Mouse (Mus musculus) hindbrain, embryonic 10.5 days (tissue): ENCODE measurements around the gene Zfp827. TPM values are rescaled to one million over a fixed set of nuclear protein-coding genes. Genes with fewer than 3 reads are reported as not detected.

Experiments used
- DNase-seq: peaks from one replicate; pipeline ENCODE4 v3.0.0-alpha.2; 2017; ENCODE audit warnings: low spot score
- H3K27ac ChIP-seq: fragments of 300-500 bp; sonication (generic); 2 replicates; pipeline ENCODE4 v1.5.1; 2016; ENCODE audit warnings: mild to moderate bottlenecking, moderate library complexity
- H3K27me3 ChIP-seq: fragments of 300-500 bp; sonication (generic); 2 replicates; pipeline ENCODE4 v1.6.1; 2016; ENCODE audit warnings: mild to moderate bottlenecking; ENCODE audit not compliant: poor library complexity, insufficient read depth, severe bottlenecking
- H3K36me3 ChIP-seq: fragments of 300-500 bp; sonication (generic); 2 replicates; pipeline ENCODE4 v1.6.1; 2016; ENCODE audit warnings: mild to moderate bottlenecking, moderate library complexity
- H3K4me1 ChIP-seq: fragments of 300-500 bp; sonication (generic); replicated peaks from 2 replicates; pipeline ENCODE4 v1.6.1; 2016; ENCODE audit warnings: mild to moderate bottlenecking
- H3K4me3 ChIP-seq: fragments of 300-500 bp; sonication (generic); 2 replicates; pipeline ENCODE4 v1.5.1; 2016; ENCODE audit warnings: mild to moderate bottlenecking, moderate library complexity
- H3K9me3 ChIP-seq: fragments of 300-500 bp; sonication (generic); 2 replicates; pipeline ENCODE4 v1.6.1; 2016; ENCODE audit warnings: mild to moderate bottlenecking, moderate library complexity
- WGBS: fragments of 180-500 bp; shearing (Covaris S2); methylation state at CpG from one replicate; pipeline ENCODE4 v1.1.7; 2016; 5-methylcytosine and 5-hydroxymethylcytosine counted together
- polyA plus RNA-seq: library from polyadenylated mRNA; unstranded; fragments of >200 nt; fragmentation: Nextera tagmentation; extraction: Ambion mirVana; gene quantifications from 2 replicates; pipeline ENCODE4 v1.2.1, GENCODE M21; 2016

Gene Zfp827
- polyA plus RNA-seq, 1 experiment from 2014 or later: 6.2 TPM

GRCm38 (mm10) chr8:79074986-79075385 is 46.7 kb downstream of the Zfp827 start:
- H3K36me3 ChIP-seq: peaks cover 84% of the 10 kb centered on the region

GRCm38 (mm10) chr8:79077256-79077655 is 49.0 kb downstream of the Zfp827 start:
- Histone ChIP-seq H3K27ac (no peak overlapping the region), H3K36me3 (peaks cover 85% of the 10 kb centered on the region), H3K9me3 (no peaks in the 10 kb centered on the region), H3K27me3 (no peaks in the 10 kb centered on the region), H3K4me1 (peaks cover 36% of the 10 kb centered on the region), H3K4me3 (no peak overlapping the region)
- WGBS: 87% methylated on average over 5 of the region's 5 CpGs
- no peak for DNase-seq

More at GRCm38 (mm10) chr8:79074986-79075385, 46.7 kb downstream of the Zfp827 start:
- DNase-seq: no peak
- Histone ChIP-seq H3K4me1 (peaks cover 31% of the 10 kb centered on the region), H3K4me3 (no peak overlapping the region), H3K27me3 (no peaks in the 10 kb centered on the region), H3K9me3 (no peaks in the 10 kb centered on the region), H3K27ac (no peak overlapping the region)
- WGBS: 92% methylated on average over 9 of the region's 9 CpGs

DNA sequence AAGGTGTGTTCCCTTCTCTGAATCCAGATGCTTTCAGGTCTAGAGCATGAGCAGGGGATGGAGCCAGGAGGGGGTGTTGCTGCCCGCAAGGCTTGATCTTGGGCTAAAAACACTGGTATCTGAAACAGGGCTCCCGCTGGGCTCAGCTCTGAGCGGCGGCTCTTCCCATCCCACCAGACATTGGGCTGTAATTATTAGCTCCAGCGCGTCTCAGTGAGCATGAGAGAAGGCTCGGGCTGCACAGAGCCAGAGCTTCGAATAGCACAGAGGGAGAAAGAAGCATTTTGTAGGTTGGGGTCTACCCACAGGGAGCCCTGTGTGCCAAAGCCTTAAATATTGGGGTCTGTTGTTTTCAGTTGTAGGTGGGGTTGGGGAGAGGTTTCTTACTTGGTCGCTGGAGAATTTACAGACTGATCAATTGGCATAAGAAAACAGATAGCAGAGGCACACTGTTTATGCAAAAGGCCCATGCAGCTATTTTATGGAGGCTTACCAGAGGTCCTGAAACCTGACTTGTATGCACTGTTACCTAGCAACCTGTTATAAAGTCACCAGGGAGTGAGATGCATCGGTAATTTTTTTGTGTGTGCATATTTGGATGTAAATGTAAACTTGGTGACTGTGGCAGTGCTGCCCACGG is 50.4 kb downstream of the Zfp827 start:
- H3K27me3 ChIP-seq: no peaks in the 10 kb centered on the region
- peak; percentile 17 for DNase-seq
- peak overlapping the region; percentile 68 for H3K27ac ChIP-seq
- WGBS: 22% methylated on average over 11 of the region's 11 CpGs
- peaks cover 37% of the 10 kb centered on the region for H3K4me1 ChIP-seq
- no peaks in the 10 kb centered on the region for H3K9me3 ChIP-seq
- no peak overlapping the region for H3K4me3 ChIP-seq
- H3K36me3 ChIP-seq: peaks cover 88% of the 10 kb centered on the region

DNA sequence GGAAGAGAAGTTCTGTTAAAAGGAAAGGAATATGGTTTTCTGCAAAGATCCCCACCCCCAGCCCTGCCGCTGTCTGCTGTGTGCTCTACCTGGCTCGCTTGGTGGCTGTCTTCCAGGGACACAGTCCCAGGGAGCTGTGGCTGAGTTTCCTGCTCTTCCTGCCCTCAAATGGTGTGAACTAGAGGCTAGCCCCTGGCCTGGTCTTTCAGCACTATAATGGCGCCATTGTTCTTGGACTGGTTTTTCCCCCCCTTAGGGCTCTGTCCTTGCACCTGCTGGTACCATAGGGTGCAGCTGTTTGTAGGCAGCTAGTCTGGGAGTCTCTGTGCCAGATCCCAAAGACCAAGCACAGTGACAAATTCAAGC is 50.9 kb downstream of the Zfp827 start:
- Histone ChIP-seq H3K4me1 (peaks cover 37% of the 10 kb centered on the region), H3K4me3 (no peak overlapping the region), H3K9me3 (no peaks in the 10 kb centered on the region), H3K36me3 (peaks cover 88% of the 10 kb centered on the region), H3K27ac (peak overlapping the region; percentile 62), H3K27me3 (no peaks in the 10 kb centered on the region)
- no peak for DNase-seq
- 64% methylated on average over 3 of the region's 3 CpGs for WGBS

- Histone ChIP-seq H3K4me3 (no peak overlapping the region), H3K27ac (no peak overlapping the region), H3K27me3 (no peaks in the 10 kb centered on the region), H3K9me3 (no peaks in the 10 kb centered on the region), H3K36me3 (peaks cover 85% of the 10 kb centered on the region), H3K4me1 (peaks cover 37% of the 10 kb centered on the region)
- DNase-seq: no peak
- 69% methylated on average over 6 of the region's 6 CpGs for WGBS
Measured at GRCm38 (mm10) chr8:79080096-79080739, 52.0 kb downstream of the Zfp827 start.

DNA sequence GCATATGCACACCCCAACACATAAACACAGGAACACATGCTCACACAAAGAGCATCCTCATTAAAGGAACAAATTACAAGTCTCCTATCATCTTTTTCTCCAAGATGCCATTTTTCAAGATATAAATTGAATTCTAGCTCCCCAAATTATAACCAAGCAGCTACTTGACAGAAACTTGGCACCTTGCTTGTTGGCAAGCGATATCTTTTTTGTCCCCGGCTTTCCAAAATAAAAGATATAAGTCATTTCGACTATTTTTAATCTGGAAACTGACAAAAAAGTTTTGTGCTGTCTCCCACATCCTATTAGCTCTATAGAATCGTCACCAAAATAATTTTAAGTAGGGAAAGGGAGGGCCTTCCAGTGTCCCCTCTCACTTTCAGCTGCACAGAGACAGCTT is 53.1 kb downstream of the Zfp827 start:
- 92% methylated on average over 4 of the region's 4 CpGs for WGBS
- Histone ChIP-seq H3K4me3 (no peak overlapping the region), H3K27ac (no peak overlapping the region), H3K4me1 (peaks cover 37% of the 10 kb centered on the region), H3K36me3 (peaks cover 81% of the 10 kb centered on the region), H3K27me3 (no peaks in the 10 kb centered on the region), H3K9me3 (no peaks in the 10 kb centered on the region)
- DNase-seq: no peak

- H3K9me3 ChIP-seq: no peaks in the 10 kb centered on the region
- 87% methylated on average over 10 of the region's 10 CpGs for WGBS
- H3K36me3 ChIP-seq: peaks cover 85% of the 10 kb centered on the region
- DNase-seq: no peak
- H3K27ac ChIP-seq: no peak overlapping the region
- peaks cover 37% of the 10 kb centered on the region for H3K4me1 ChIP-seq
- H3K27me3 ChIP-seq: no peaks in the 10 kb centered on the region
- no peak overlapping the region for H3K4me3 ChIP-seq
Measured at GRCm38 (mm10) chr8:79081955-79082354, 53.7 kb downstream of the Zfp827 start.

- Histone ChIP-seq H3K27me3 (no peaks in the 10 kb centered on the region), H3K27ac (no peak overlapping the region), H3K36me3 (peaks cover 88% of the 10 kb centered on the region), H3K9me3 (no peaks in the 10 kb centered on the region), H3K4me3 (no peak overlapping the region), H3K4me1 (peaks cover 20% of the 10 kb centered on the region)
- DNase-seq: no peak
- WGBS: 92% methylated on average over 18 of the region's 18 CpGs
Measured at GRCm38 (mm10) chr8:79083461-79084358, 55.5 kb downstream of the Zfp827 start.

- peaks cover 88% of the 10 kb centered on the region for H3K36me3 ChIP-seq
- H3K27me3 ChIP-seq: no peaks in the 10 kb centered on the region
- WGBS: 91% methylated on average over 3 of the region's 3 CpGs
- DNase-seq: no peak
- no peak overlapping the region for H3K4me3 ChIP-seq
- H3K27ac ChIP-seq: no peak overlapping the region
- H3K4me1 ChIP-seq: peaks cover 13% of the 10 kb centered on the region
- H3K9me3 ChIP-seq: no peaks in the 10 kb centered on the region
Measured at GRCm38 (mm10) chr8:79084359-79084820, 56.2 kb downstream of the Zfp827 start.

GRCm38 (mm10) chr8:79094422-79094821 is 66.2 kb downstream of the Zfp827 start:
- Histone ChIP-seq H3K9me3 (no peaks in the 10 kb centered on the region), H3K4me1 (0 out of 2 replicates have a peak, but pooled peaks cover 6% of the 10 kb centered on the region), H3K27ac (no peak overlapping the region), H3K27me3 (no peaks in the 10 kb centered on the region), H3K36me3 (peaks cover 73% of the 10 kb centered on the region), H3K4me3 (no peak overlapping the region)
- DNase-seq: no peak
- WGBS: 95% methylated on average over 4 of the region's 4 CpGs

DNA sequence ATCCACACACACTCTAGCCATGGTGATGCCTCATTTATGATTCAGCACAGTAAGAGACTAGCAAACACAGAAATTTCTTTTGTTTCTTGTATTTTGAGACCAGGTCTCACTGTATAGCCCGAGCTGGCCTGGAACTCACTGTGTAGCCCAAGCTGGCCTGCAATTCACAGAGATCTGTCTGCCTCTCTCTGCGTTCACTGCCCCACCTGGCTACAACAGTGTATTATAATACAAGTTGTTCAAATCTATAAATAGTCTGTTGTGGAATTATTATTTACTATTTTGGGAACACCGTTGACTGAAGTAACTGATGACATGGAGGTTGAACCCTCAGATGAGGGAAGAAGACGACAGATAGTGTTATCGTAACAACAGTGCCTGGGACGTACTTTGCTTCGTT is 66.9 kb downstream of the Zfp827 start:
- Histone ChIP-seq H3K27ac (no peak overlapping the region), H3K36me3 (peaks cover 66% of the 10 kb centered on the region), H3K27me3 (no peaks in the 10 kb centered on the region), H3K4me1 (0 out of 2 replicates have a peak, but pooled peaks cover 6% of the 10 kb centered on the region), H3K9me3 (no peaks in the 10 kb centered on the region), H3K4me3 (no peak overlapping the region)
- 94% methylated on average over 7 of the region's 7 CpGs for WGBS
- no peak for DNase-seq

GRCm38 (mm10) chr8:79096970-79097369 is 68.7 kb downstream of the Zfp827 start:
- H3K4me3 ChIP-seq: no peak overlapping the region
- DNase-seq: no peak
- H3K27me3 ChIP-seq: no peaks in the 10 kb centered on the region
- H3K27ac ChIP-seq: no peak overlapping the region
- H3K4me1 ChIP-seq: 0 out of 2 replicates have a peak, but pooled peaks cover 6% of the 10 kb centered on the region
- no peaks in the 10 kb centered on the region for H3K9me3 ChIP-seq
- peaks cover 57% of the 10 kb centered on the region for H3K36me3 ChIP-seq
- 69% methylated on average over 11 of the region's 11 CpGs for WGBS
